Mouse (Mus musculus): ENCODE measurements around the gene Dcbld1. TPM values are rescaled to one million over a fixed set of nuclear protein-coding genes. Genes with fewer than 3 reads are reported as not detected.

Gene Dcbld1
- polyA plus RNA-seq, 1 experiment: not detected

DNA sequence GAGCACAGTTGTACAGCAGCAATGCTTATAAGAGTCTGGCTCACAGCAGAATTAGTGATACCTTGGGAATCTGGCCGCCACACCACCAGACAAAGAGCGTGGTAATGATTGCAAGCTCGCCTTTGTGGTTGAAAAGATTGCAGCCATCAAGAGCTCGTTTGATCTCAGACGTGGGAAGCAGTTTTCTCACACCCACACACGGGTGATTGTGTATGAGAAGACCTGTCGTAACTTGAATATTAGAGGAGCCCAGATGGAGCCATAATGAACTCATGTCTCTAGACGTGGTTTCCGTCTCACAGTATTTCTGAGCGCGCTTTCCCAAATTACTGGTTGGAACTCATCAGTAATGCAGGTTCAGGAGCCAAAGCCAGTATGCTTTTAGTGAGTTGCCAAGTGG is 20.0 kb downstream of the Dcbld1 start:
- 49% methylated on average over 11 of the region's 11 CpGs for WGBS
- Histone ChIP-seq H3K4me3 (ENCODE audit: insufficient read depth, low read depth, low read length) (no peak overlapping the region), H3K4me1 (ENCODE audit: control insufficient read depth, insufficient read depth, low read length) (no peaks in the 10 kb centered on the region), H3K27ac (ENCODE audit: insufficient read depth, low read depth, low read length) (no peak overlapping the region)
- no peak for TF ChIP-seq CTCF (IDR thresholded peaks at IDR 0.05; ENCODE audit: insufficient read depth, low read depth, low read length)

DNA sequence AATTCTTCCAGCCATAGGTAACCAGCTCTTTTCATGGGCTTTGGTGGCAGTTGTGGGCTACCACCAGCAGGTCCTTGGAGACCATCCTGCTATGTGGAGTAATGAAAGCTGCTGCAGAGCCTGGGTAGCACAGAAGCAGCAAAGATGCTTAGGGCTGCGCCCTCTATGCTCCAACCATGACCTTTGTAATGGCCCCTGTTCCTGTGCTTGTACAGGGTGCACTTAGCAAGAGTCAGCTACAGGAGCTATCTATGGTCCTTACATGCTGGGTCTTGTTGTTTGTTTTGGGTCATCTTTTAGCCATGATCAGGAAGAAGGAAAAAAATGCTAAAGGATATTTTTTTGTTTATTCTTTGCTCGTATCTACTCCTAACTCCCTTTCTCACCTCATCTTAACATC is 24.3 kb downstream of the Dcbld1 start:
- TF ChIP-seq POLR2A (IDR thresholded peaks at IDR 0.05; ENCODE audit: insufficient read depth, low read depth, low read length) (no peak), CTCF (IDR thresholded peaks at IDR 0.05; ENCODE audit: insufficient read depth, low read depth, low read length) (no peak)
- no peaks in the 10 kb centered on the region for H3K4me1 ChIP-seq (ENCODE audit: control insufficient read depth, insufficient read depth, low read length)
- no peak overlapping the region for H3K27ac ChIP-seq (ENCODE audit: insufficient read depth, low read depth, low read length)
- H3K4me3 ChIP-seq (ENCODE audit: insufficient read depth, low read depth, low read length): no peak overlapping the region
- 89% methylated on average over 2 of the region's 2 CpGs for WGBS

GRCm38 (mm10) chr10:52258180-52258948 is 24.9 kb downstream of the Dcbld1 start:
- WGBS: 78% methylated on average over 13 of the region's 13 CpGs
- H3K27ac ChIP-seq (ENCODE audit: insufficient read depth, low read depth, low read length): no peak overlapping the region
- TF ChIP-seq POLR2A (IDR thresholded peaks at IDR 0.05; ENCODE audit: insufficient read depth, low read depth, low read length) (no peak), CTCF (IDR thresholded peaks at IDR 0.05; ENCODE audit: insufficient read depth, low read depth, low read length) (no peak)

DNA sequence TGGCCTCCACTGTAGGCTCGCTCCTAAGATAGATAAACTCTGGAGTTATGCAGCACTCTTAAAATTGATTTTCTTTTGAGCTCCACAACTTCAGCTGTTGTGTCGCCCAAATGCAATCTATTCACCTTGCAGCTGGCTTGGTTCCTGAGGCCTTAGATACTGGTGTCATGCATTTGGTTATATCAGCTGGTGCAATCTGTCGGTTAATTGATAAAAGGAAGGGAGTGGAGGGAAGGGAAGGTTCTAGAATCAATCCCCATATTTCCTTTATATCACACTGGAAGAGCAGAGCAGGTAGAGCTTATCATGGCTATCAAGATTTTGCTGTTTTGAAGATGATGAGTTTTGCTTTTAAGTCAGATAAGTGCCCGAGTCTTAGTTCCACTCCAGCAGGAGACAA is 26.8 kb downstream of the Dcbld1 start:
- Histone ChIP-seq H3K4me3 (ENCODE audit: insufficient read depth, low read depth, low read length) (no peak overlapping the region), H3K4me1 (ENCODE audit: control insufficient read depth, insufficient read depth, low read length) (no peaks in the 10 kb centered on the region), H3K27ac (ENCODE audit: insufficient read depth, low read depth, low read length) (no peak overlapping the region)
- 98% methylated on average over 4 of the region's 4 CpGs for WGBS
- no peak for TF ChIP-seq CTCF (IDR thresholded peaks at IDR 0.05; ENCODE audit: insufficient read depth, low read depth, low read length)
- no peak for TF ChIP-seq POLR2A (IDR thresholded peaks at IDR 0.05; ENCODE audit: insufficient read depth, low read depth, low read length)

More at GRCm38 (mm10) chr10:52258180-52258948, 24.9 kb downstream of the Dcbld1 start:
- Histone ChIP-seq H3K4me1 (ENCODE audit: control insufficient read depth, insufficient read depth, low read length) (no peaks in the 10 kb centered on the region), H3K4me3 (ENCODE audit: insufficient read depth, low read depth, low read length) (no peak overlapping the region)

DNA sequence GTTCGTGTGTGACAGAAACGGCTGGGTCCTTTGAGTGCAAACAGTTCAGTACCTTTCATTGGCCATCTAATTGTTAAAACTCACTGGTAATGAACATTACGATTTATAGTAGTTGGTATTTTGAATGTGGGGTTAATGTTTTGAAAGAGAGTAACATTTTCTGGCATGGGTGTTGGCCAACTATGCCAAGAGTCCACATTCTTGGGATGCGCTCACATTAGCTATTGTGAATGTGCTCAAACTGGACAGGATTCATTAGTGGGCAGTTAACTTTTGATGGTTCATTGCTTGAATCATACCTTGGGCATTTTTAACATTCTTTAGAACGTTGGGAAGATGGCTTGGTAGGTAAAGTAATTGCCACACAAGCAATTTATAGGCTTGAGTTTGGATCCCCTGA is 30.7 kb downstream of the Dcbld1 start:
- TF ChIP-seq POLR2A (IDR thresholded peaks at IDR 0.05; ENCODE audit: insufficient read depth, low read depth, low read length) (no peak), CTCF (IDR thresholded peaks at IDR 0.05; ENCODE audit: insufficient read depth, low read depth, low read length) (no peak)
- H3K27ac ChIP-seq (ENCODE audit: insufficient read depth, low read depth, low read length): no peak overlapping the region
- no peaks in the 10 kb centered on the region for H3K4me1 ChIP-seq (ENCODE audit: control insufficient read depth, insufficient read depth, low read length)
- no peak overlapping the region for H3K4me3 ChIP-seq (ENCODE audit: insufficient read depth, low read depth, low read length)
- 90% methylated on average over 5 of the region's 5 CpGs for WGBS

DNA sequence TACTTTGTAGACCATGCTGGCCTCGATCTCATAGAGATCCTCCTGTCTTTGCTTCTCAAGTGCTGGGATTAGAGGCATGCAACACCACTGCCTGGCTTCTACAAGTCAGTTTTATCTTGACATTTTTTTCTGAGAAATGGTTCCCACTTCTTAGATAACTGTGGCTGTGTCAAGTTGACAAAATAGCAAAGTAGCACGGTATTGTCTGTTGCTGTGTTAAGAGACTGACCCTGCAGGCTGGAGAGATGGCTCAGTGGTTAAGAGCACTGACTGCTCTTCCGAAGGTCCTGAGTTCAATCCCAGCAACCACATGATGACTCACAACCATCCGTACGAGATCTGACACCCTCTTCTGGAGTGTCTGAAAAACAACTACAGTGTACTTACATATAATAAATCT is 35.5 kb downstream of the Dcbld1 start:
- 91% methylated on average over 5 of the region's 5 CpGs for WGBS
- Histone ChIP-seq H3K4me1 (ENCODE audit: control insufficient read depth, insufficient read depth, low read length) (no peaks in the 10 kb centered on the region), H3K27ac (ENCODE audit: insufficient read depth, low read depth, low read length) (no peak overlapping the region), H3K4me3 (ENCODE audit: insufficient read depth, low read depth, low read length) (no peak overlapping the region)
- TF ChIP-seq POLR2A (IDR thresholded peaks at IDR 0.05; ENCODE audit: insufficient read depth, low read depth, low read length) (no peak), CTCF (IDR thresholded peaks at IDR 0.05; ENCODE audit: insufficient read depth, low read depth, low read length) (no peak)

GRCm38 (mm10) chr10:52271385-52271784 is 38.0 kb downstream of the Dcbld1 start:
- TF ChIP-seq POLR2A (IDR thresholded peaks at IDR 0.05; ENCODE audit: insufficient read depth, low read depth, low read length) (no peak), CTCF (IDR thresholded peaks at IDR 0.05; ENCODE audit: insufficient read depth, low read depth, low read length) (no peak)
- H3K4me3 ChIP-seq (ENCODE audit: insufficient read depth, low read depth, low read length): no peak overlapping the region
- peaks cover 3% of the 10 kb centered on the region for H3K4me1 ChIP-seq (ENCODE audit: control insufficient read depth, insufficient read depth, low read length)
- no peak overlapping the region for H3K27ac ChIP-seq (ENCODE audit: insufficient read depth, low read depth, low read length)
- WGBS: 94% methylated on average over 5 of the region's 5 CpGs

GRCm38 (mm10) chr10:52273012-52273411 is 39.6 kb downstream of the Dcbld1 start:
- 78% methylated on average over 2 of the region's 2 CpGs for WGBS
- Histone ChIP-seq H3K27ac (ENCODE audit: insufficient read depth, low read depth, low read length) (no peak overlapping the region), H3K4me1 (ENCODE audit: control insufficient read depth, insufficient read depth, low read length) (peaks cover 3% of the 10 kb centered on the region), H3K4me3 (ENCODE audit: insufficient read depth, low read depth, low read length) (no peak overlapping the region)
- TF ChIP-seq POLR2A (IDR thresholded peaks at IDR 0.05; ENCODE audit: insufficient read depth, low read depth, low read length): no peak
- no peak for TF ChIP-seq CTCF (IDR thresholded peaks at IDR 0.05; ENCODE audit: insufficient read depth, low read depth, low read length)

GRCm38 (mm10) chr10:52274001-52274909 is 40.8 kb downstream of the Dcbld1 start:
- no peak overlapping the region for H3K27ac ChIP-seq (ENCODE audit: insufficient read depth, low read depth, low read length)
- peaks cover 3% of the 10 kb centered on the region for H3K4me1 ChIP-seq (ENCODE audit: control insufficient read depth, insufficient read depth, low read length)
- no peak overlapping the region for H3K4me3 ChIP-seq (ENCODE audit: insufficient read depth, low read depth, low read length)
- WGBS: 58% methylated on average over 8 of the region's 8 CpGs
- no peak for TF ChIP-seq POLR2A (IDR thresholded peaks at IDR 0.05; ENCODE audit: insufficient read depth, low read depth, low read length)
